In genomic region chr6:29049926-29050325, GRCm38 (mm10) we compare ENCODE assay signal across 12 mouse cellular contexts. TPM values are rescaled to one million over a fixed set of nuclear protein-coding genes. Genes with fewer than 3 reads are reported as not detected.
"Had no signal": no experiment of that assay in that cellular context is flagged by ENCODE, and none has a peak within 500 bp of the region (broad histone marks: within the 10 kb centered on the region; RNA-seq: fewer than 3 reads in every experiment).

No protein-coding gene starts in this region.

- ATAC-seq: intestine, embryonic 16.5 days; lung, postnatal 0 days; midbrain, embryonic 15.5 days had no signal

- H3K27me3 ChIP-seq: liver, embryonic 15.5 days; midbrain, embryonic 15.5 days had no signal

- H3K4me3 ChIP-seq: limb, embryonic 10.5 days; liver, embryonic 15.5 days; midbrain, embryonic 15.5 days had no signal

- H3K27ac ChIP-seq: limb, embryonic 10.5 days; liver, embryonic 15.5 days; midbrain, embryonic 15.5 days had no signal

- H3K9me3 ChIP-seq: limb, embryonic 10.5 days; liver, embryonic 15.5 days; midbrain, embryonic 15.5 days had no signal

- DNase-seq: lung, adult 2 months; lung, postnatal 36 days; right cerebral cortex, postnatal 4 days; thymus, postnatal 36 days had no signal

- H3K36me3 ChIP-seq: limb, embryonic 10.5 days; liver, embryonic 15.5 days; midbrain, embryonic 15.5 days had no signal

- H3K4me1 ChIP-seq: limb, embryonic 10.5 days; liver, embryonic 15.5 days had no signal

- H3K9ac ChIP-seq: liver, embryonic 15.5 days; midbrain, embryonic 15.5 days had no signal

- H3K4me2 ChIP-seq: liver, embryonic 11.5 days; liver, embryonic 15.5 days; midbrain, embryonic 15.5 days had no signal

RNA-seq across cellular contexts. Expression of gene Lep, which starts 10.1 kb away (rescaled TPM):
- polyA plus RNA-seq: intestine, embryonic 16.5 days; limb, embryonic 10.5 days; limb, embryonic 14.5 days; liver, embryonic 11.5 days; liver, embryonic 15.5 days; lung, postnatal 0 days; midbrain, embryonic 15.5 days; stomach, embryonic 16.5 days had no signal
